Mouse (Mus musculus) regulatory T cell (primary cell): ENCODE measurements around the gene Birc5.
"Not testable (repeated sequence)": the region's sequence is repeated elsewhere in the genome, so short reads cannot be mapped to it uniquely, and the experiment has no call there.

Experiments used
- in situ Hi-C: fragments of 300-600 bp; cut with MboI, MseI; formaldehyde crosslinking; loops from one replicate; pipeline ENCODE4 v1.15.1; 2025; ENCODE audit warnings: high pct_unique_total_duplicates

Gene Birc5

GRCm38 (mm10) chr11:117826164-117826563, 22.9 kb upstream of the Birc5 start:
- in situ Hi-C loops: no loop called here

DNA sequence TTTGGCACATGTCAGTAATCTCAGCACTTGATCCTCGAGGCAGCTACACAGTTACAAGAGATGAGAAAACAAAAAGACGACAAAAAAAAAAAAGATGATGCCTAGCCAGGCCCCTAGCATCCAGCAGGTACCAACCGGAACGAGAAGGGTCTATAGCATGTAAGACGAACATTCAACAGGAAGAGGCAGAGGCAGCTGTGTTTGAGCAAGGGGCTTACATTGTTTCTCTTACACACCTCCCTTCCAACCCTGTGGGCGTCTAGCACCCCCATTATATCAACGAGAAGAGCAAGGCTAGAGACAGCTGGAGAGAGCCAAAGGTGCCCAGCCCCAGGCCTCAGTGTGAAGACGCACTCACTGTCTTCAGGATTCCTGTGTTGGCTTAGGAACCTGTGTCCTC, 22.1 kb upstream of the Birc5 start:
- in situ Hi-C loops: no loop called here

GRCm38 (mm10) chr11:117827386-117827785, 21.7 kb upstream of the Birc5 start:
- in situ Hi-C loops: no loop called here

- in situ Hi-C loops: no loop called here
These were observed 20.7 kb upstream of the Birc5 start for GRCm38 (mm10) chr11:117828149-117828887.

- in situ Hi-C loops: no loop called here
These were observed 20.0 kb upstream of the Birc5 start for GRCm38 (mm10) chr11:117828888-117829604.

GRCm38 (mm10) chr11:117829671-117830215, 19.3 kb upstream of the Birc5 start:
- in situ Hi-C loops: no loop called here

GRCm38 (mm10) chr11:117830401-117830800, 18.6 kb upstream of the Birc5 start:
- in situ Hi-C loops: no loop called here

DNA sequence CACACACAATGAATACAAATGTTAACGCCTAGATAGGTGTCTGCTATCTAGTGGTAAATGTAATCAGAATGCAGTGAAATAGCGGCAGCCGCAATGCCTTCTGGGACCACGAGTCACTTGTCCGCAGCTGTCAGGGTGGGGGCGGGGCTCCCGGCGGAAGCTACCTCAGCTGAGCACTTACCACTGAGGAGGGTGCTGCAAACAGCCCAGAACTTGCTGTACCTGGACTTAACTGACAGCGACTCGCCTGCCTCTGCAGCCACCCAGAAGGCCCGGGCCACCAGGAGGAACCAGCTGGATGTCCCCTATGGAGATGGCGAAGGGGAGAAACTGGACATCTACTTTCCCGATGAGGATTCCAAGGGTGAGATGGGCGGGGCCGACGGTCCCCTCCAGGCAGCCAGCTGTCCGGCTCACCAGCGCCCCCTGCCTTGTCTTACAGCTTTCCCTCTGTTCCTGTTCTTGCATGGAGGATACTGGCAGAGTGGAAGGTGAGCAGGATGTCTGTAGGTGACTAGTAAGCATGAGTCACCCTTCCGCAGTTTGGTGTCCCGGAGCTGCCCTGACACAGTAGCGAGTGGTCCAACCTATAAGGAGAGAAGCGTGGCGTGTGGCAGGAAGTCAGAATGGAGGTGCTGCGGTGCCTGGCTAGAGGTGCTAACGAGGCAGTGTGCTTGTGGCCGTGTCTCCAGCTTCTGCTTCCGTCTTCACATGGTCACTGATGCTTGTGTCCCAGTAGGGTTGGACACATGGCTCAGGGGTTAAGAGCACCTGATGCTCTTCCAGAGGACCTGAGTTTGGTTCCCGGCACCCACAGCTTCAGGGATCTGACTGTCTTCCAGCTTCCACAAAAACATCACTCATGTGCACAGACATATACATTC, 16.7 kb upstream of the Birc5 start:
- in situ Hi-C loops: no loop called here

DNA sequence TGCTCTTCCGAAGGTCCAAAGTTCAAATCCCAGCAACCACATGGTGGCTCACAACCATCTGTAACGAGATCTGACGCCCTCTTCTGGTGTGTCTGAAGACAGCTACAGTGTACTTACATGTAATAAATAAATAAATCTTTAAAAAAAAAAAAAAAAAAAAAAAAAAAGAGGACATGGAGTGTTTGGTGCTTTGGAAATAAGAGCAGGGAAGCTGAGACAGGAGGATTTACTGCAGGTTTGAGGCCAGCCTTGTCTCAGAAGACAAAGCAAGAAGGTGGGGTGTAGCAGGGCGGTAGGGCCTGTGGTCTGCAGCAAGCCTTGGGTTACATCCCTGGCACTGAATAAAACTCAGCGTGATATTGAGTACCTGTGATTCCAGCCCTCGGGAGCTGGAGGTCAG, 15.5 kb upstream of the Birc5 start:
- in situ Hi-C loops: not testable (repeated sequence)

DNA sequence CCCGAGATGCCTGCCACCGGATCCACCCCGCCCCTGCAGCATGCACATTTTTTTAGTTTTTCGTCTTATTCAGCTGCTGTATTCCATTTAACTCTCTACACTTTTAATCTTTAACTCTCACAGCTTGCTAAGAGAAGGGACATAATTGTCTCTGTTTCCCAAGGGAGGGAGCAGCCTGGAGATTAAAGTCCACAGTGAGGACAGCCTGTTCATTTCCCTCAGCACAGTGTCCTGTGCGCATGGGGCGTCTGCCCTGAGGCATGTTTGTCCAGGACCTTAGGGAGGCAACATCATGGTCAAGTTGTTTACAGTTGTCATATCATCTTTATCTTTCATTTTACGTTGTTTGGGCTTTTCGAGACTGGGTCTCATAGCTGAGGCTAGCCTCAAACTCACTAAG, 15.0 kb upstream of the Birc5 start:
- in situ Hi-C loops: no loop called here

GRCm38 (mm10) chr11:117836306-117836705, 12.7 kb upstream of the Birc5 start:
- in situ Hi-C loops: no loop called here

DNA sequence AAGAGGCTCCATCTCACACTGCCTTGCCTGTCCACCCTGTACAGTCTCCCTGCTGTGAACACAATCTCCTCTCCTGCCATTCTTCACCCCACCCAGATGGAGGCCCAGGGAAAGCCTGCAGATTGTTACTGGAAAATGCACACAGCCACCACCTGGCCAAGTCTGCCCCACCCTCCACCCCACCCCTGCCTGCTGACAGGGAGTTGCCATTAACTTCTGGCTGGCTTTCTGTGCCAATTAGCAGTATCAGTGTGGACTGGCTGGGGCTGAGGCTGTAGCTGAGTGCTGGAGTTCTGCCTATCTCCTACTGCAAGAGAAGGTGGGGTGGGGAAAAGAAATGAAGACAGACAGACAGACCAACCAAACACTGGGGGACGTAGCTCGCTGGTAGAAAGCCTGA, 10.5 kb upstream of the Birc5 start:
- in situ Hi-C loops: no loop called here

DNA sequence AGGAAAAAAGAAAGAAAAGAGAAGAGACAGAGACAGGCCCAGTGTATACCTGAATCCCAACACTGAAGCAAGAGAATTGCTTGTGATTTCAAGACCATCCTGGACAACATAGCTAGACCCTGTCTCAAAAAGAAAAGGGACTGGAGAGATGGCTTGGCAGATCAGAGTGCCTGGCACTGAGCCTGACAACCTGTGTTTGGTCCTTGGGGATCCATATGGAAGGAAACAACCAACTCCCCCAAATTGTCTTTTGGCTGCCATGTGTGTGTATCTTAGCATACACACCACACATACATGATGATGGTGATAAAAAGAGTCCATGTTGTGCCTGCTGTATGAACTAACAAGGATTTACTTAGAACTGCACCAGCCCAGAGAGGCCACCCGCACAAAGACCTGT, 10.0 kb upstream of the Birc5 start:
- in situ Hi-C loops: no loop called here

DNA sequence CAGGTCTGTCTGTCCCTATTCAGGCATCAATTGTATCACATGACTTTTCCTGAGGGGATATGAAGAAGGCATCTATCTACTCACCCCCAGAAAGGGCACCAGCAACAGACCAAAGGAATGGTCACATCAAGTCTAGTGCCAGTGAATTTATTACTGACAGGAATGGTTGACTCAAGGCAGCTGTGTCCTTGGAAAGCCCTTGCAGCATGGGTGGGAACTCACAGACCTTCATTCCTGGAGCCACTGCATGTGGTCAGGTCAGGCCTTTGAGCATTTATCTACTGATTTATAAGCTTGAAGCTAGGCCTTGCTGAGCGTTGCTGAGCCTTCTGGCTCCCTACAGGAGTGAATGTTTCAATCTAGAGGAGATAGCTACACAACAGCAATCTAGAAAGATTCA, 8.1 kb upstream of the Birc5 start:
- in situ Hi-C loops: no loop called here

- in situ Hi-C loops: no loop called here
These were observed 5.6 kb upstream of the Birc5 start for GRCm38 (mm10) chr11:117843434-117843833.

- in situ Hi-C loops: no loop called here
These were observed 4.1 kb upstream of the Birc5 start for GRCm38 (mm10) chr11:117844997-117845396.

DNA sequence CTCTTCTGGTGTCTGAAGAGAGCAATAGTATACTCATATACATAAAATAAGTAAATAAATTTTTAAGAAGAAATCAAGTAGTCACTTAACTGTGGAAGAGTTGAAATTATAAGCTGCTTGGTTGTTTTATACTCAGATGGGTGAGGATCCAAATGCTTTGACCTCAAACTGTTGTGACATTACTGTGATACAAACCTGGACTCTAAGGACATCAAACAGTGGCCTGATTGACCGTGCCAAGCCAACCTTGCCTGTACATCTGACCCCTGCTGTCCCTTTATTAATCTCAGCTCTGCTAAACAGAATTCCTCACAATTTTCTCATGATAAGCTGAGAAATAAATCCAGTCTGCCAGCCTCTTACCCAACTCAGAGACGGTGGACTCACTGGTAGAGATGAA, 3.4 kb upstream of the Birc5 start:
- in situ Hi-C loops: no loop called here

- in situ Hi-C loops: no loop called here
These were observed 2.4 kb upstream of the Birc5 start for GRCm38 (mm10) chr11:117846640-117847039.

- in situ Hi-C loops: no loop called here
These were observed 1.3 kb upstream of the Birc5 start for GRCm38 (mm10) chr11:117847593-117848215.

GRCm38 (mm10) chr11:117848271-117848984, 623 bp upstream of the Birc5 start:
- in situ Hi-C loops: no loop called here

GRCm38 (mm10) chr11:117852875-117853274, 3.8 kb downstream of the Birc5 start:
- in situ Hi-C loops: loop anchor here (25.0 kb wide), 1 partner anchor 234 kb away; no protein-coding TSS in a partner anchor
